Mouse (Mus musculus): ENCODE measurements around the gene Gpr179.
A peak's percentile ranks its signal among the peaks of the same experiment; 100 is the strongest.

Gene Gpr179

DNA sequence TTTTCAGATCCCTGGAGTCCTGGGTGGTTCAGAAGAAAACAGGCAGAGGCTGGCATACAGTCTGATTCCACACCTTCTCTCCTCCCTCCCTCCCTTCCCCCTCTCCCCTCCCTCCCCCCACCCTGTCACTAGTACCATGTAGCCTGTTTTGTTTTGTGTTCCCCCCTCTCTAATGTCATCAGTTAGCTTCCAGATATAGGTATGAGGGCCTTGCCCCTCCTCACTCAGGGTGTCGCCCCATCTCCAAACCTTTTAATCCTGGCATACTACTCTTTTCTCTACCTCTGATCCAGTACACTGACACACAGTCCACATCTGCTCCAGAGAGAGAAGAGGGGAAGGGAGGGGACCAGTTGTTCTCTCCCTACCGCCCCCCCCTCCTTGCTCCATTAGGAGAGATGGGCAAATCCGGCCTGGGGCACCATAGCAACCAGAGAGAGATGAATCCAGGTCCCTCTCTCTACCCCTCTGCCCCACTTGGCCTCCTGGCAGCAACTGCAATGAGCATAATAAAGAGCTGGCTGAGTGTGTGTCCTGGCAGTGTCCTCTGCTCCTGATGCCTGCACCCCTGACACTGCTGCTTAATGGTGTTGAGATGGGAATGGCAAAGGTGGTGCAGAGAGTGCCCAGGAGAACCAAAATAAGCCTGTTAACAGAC lies at the start of gene Gpr179:
Gene Gpr179, minus strand, starts transcription at position 51 of the 658 bp plus-strand sequence.
- no peak for DNase-seq (ENCODE audit: low read depth, low spot score)

DNA sequence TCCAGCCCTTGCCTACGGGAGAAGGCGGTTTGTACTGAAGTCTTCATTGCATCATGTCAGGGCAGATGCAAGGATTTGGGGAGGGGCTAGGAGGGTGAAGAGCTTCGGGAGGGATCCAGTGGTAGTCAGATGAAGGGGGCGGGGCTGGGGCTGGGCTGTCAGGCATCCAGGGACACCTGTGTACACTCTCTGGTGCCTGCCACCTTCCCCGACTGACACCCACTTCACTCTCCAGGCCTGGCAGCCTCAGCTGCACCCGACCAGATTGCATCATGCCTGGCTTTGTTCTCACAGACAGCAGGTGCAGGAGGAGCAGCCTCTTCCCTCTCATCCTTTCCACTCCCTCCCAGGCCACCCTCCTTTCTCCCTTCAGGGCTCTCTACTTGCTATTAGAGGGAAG lies 49.2 kb upstream of the Gpr179 start:
- no peak for DNase-seq (ENCODE audit: low read depth, low spot score)

DNA sequence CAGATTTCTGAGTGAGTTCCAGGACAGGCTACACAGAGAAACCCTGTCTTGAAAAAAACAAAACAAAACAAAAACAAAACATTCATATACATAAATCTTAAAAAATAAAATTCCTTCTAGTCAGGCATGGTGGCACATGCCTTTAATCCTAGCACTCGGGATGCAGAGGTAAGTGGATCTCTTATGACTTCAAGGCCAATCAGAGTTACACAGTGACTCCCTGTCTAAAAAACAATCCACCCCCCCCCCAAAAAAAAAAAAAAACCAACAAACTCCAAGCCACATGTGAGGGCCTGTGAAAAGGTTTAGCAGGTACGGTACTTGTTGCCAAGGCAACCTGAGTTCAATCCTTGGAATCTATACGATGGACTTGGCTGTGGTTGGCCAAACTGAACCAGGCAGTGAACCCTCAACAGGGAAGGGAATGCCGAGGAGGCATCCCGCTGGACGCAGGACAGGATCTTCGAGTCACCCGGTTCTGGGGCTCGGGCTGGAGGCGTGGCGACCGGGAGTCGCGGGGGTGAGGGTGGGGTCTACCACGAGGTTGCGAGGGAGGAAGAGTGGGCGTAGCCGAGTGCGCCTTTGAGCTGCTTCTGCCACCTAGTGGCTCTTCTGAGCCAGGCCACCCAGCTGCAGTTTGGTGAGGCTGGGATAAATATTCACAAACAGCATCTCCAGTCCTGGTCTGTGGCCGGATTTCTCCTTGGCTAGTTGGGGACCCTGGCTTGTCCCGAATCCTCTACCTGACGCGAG lies 48.3 kb upstream of the Gpr179 start:
- DNase-seq (ENCODE audit: low read depth, low spot score), result peak; percentile 61

DNA sequence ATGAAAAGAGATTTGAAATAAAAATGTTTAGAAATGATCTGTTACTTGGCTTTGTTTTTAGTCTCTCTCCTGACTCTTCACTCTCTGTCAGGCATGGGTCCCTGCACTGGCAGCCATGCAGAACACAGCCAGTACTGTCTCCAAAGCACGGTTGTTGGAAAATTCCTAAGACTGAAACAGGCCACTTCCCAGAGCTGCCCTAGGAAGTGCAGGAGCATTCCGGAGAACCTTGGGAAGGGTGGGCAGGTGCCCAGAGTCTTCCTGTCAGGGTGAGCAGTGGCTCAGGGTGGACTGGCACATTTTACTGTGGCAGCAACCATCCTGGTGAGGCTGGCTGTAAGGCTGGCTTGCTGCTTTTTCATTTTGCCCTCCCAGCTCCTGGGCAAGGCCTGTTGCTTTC lies 46.6 kb upstream of the Gpr179 start:
- no peak for DNase-seq (ENCODE audit: low read depth, low spot score)

DNA sequence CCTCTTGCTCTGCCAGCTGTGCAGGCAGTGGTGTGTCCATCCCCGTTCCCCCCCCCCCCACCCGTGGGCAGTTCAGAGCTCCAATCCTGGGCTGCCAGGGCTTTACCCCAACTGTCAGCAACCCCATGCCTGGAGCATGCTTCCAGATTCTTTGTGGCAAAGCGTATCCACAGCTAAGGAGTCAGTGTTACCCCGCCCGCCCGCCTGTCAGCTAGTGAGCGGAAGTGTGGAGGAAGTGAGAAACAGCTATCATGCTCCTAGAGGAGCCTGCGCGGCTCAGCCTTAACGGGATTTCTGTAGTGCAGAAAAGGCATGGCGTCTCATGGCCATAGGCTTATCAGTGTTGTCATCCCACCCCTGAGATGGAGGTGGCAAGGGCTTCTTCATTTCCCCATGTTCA lies 42.3 kb upstream of the Gpr179 start:
- no peak for DNase-seq (ENCODE audit: low read depth, low spot score)

DNA sequence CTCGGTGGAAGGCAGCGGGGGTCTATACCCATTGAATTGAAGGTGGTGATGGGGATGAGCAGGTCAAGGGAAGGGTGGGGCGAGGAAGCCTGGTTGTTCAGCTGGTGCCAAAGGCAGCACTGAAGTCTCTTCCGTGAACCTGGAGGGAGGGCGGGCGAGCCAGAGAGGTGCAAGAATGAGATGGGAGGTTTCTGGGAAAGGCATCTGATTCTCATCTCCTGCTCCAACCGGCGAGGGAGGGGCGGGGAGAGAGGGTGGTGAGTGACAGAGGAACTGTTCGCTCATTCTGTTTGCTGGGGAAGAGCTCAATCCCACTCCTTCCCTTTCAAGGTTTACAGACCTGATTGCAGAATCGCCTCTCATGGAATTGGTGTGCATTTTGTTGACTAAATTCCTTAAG lies 41.8 kb upstream of the Gpr179 start:
- no peak for DNase-seq (ENCODE audit: low read depth, low spot score)

DNA sequence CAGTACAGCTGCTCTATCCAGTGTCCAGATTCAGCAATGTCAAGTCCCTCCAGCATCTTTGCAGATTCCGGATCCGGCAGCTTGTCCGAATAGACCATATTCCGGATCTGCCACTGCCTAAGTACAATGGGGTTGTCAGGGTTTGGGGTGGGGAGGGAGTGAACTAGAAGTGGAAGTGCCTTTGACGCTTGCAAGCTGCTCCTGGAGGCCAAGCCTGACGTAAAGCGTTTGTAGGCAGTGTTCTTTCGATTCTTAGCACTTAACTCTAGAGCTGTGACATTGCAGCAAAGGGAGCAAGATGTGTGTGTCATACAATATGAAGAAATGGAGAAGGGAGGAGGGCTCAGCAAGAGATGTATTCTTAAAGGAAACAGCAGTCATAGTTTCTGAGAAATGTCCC lies 37.2 kb upstream of the Gpr179 start:
- no peak for DNase-seq (ENCODE audit: low read depth, low spot score)

- no peak for DNase-seq (ENCODE audit: low read depth, low spot score)
Observed at GRCm38 (mm10) chr11:97387811-97388210, 35.9 kb upstream of the Gpr179 start.

- DNase-seq (ENCODE audit: low read depth, low spot score), result no peak
Observed at GRCm38 (mm10) chr11:97383764-97384163, 31.9 kb upstream of the Gpr179 start.

- no peak for DNase-seq (ENCODE audit: low read depth, low spot score)
Observed at GRCm38 (mm10) chr11:97383017-97383416, 31.1 kb upstream of the Gpr179 start.

GRCm38 (mm10) chr11:97380036-97380435 lies 28.2 kb upstream of the Gpr179 start:
- no peak for DNase-seq (ENCODE audit: low read depth, low spot score)

- DNase-seq (ENCODE audit: low read depth, low spot score), result no peak
Observed at GRCm38 (mm10) chr11:97373402-97373801, 21.5 kb upstream of the Gpr179 start.

DNA sequence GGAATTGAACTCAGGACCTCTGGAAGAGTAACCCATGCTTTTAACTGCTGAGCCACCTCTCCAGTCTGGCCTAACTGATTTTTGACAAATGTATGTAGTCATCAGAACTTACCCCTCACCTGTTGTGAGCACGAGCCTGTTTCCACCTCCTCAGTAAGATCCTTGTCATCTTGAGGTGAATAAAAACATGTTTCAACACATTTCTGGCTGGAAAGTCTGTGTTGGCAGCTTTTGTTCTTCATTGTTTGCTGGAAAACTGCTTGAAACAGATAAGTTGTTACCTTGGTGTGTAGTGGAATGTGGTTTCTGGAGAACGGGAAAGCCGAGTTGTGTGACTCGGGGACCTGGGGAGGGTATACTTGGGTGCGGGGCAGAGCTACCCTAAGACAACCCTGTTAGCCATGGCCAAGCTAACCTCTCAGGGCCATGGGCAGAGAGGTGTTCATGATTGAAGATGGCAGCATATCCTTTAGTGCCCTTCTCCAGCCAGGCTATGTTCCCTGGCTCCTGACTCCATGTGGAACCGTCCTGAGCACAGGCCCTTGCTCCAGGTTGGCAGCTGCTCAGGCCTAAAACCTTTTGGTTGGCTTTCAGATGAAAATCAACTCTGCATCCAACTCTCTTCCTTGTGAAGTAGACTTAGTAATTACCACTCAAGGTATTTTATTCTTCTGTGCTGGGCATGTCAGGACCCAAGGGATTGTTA lies 20.4 kb upstream of the Gpr179 start:
- no peak for DNase-seq (ENCODE audit: low read depth, low spot score)

GRCm38 (mm10) chr11:97370329-97371091 lies 18.6 kb upstream of the Gpr179 start:
- no peak for DNase-seq (ENCODE audit: low read depth, low spot score)

- no peak for DNase-seq (ENCODE audit: low read depth, low spot score)
Observed at GRCm38 (mm10) chr11:97368501-97368900, 16.6 kb upstream of the Gpr179 start.

- no peak for DNase-seq (ENCODE audit: low read depth, low spot score)
Observed at GRCm38 (mm10) chr11:97365556-97365955, 13.7 kb upstream of the Gpr179 start.

- DNase-seq (ENCODE audit: low read depth, low spot score), result no peak
Observed at GRCm38 (mm10) chr11:97363644-97363995, 11.7 kb upstream of the Gpr179 start.

GRCm38 (mm10) chr11:97362943-97363643 lies 11.2 kb upstream of the Gpr179 start:
- DNase-seq (ENCODE audit: low read depth, low spot score), result peak; percentile 71

DNA sequence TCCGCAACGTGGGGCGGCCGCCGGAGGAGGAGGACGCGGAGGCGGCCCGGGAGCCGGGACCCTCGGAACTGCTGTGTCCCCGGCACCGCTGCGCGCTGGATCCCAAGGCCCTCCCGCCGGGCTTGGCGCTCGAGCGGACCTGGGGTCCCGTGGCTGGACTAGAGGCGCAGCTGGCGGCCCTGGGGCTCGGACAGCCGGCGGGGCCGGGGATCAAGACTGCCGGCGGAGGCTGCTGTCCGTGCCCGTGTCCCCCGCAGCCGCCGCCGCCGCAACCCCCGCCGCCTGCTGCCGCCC lies 10.7 kb upstream of the Gpr179 start:
- DNase-seq (ENCODE audit: low read depth, low spot score), result no peak

- DNase-seq (ENCODE audit: low read depth, low spot score), result peak; percentile 84
Observed at GRCm38 (mm10) chr11:97361948-97362648, 10.2 kb upstream of the Gpr179 start, which contains the start of gene Socs7. Socs7 (plus strand) TSS chr11:97362551.

DNA sequence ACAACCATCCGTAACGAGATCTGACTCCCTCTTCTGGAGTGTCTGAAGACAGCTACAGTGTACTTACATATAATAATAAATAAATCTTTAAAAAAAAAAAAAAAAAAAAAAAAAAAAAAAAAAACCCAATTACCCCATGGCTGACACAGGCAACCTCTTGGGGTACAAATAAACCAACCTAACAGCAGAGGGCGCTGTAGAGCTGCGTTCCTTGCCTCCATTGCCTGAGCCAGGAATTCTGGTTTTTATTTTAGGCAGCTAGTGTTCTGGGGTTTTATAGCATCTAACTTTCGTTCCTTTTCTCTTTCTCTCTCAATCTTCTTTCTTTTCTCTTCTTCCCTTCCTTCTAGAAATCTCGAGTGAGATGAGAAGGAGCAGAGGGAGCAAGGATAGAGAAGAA lies 5.8 kb upstream of the Gpr179 start:
- peak; percentile 62 for DNase-seq (ENCODE audit: low read depth, low spot score)
